Mouse (Mus musculus): ENCODE results near the gene Fbxl16.

Gene Fbxl16

GRCm38 (mm10) chr17:25828712-25829557, 20.1 kb downstream of the Fbxl16 start, which contains the start of gene Jmjd8:
TSS of gene Jmjd8 (plus strand) at chr17:25828867.
- peak; percentile 61 to 78 for DNase-seq (ENCODE audit: low spot score in 2 of 2)

DNA sequence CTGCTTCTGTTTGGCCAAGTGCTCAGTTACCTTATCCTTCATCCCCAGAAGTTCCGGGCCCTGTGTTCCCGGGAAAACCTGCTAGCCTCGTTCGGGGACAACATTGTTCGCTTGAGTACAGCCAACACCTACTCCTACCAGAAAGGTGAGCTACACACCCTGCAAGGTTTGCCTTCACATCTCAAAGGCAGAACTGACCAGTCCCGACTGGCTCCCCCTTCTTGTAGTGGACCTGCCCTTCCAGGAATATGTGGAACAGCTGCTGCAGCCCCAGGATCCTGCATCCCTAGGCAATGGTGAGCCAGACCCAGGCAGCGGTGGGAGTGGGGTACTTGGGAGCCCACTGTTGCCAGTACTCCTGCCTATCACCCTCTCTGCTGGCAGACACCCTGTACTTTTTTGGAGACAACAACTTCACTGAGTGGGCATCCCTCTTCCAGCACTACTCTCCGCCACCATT, 20.7 kb downstream of the Fbxl16 start:
- no peak for DNase-seq (ENCODE audit: low spot score in 2 of 2)

- no peak for DNase-seq (ENCODE audit: low spot score in 2 of 2)
These were observed 21.4 kb downstream of the Fbxl16 start for GRCm38 (mm10) chr17:25830200-25830753.

GRCm38 (mm10) chr17:25830806-25831431, 22.0 kb downstream of the Fbxl16 start:
- no peak for DNase-seq (ENCODE audit: low spot score in 2 of 2)

- peak in 1 of 2 experiments; percentile 56 for DNase-seq (ENCODE audit: low spot score in 2 of 2)
These were observed 22.8 kb downstream of the Fbxl16 start for GRCm38 (mm10) chr17:25831451-25832281.

GRCm38 (mm10) chr17:25832436-25833290, 23.8 kb downstream of the Fbxl16 start:
- peak; percentile 99 to 100 for DNase-seq (ENCODE audit: low spot score in 2 of 2)

- peak in 1 of 2 experiments; percentile 76 for DNase-seq (ENCODE audit: low spot score in 2 of 2)
These were observed 24.4 kb downstream of the Fbxl16 start, which contains the start of gene Stub1 for GRCm38 (mm10) chr17:25833291-25833663. TSS of gene Stub1 (minus strand) at chr17:25833404.

GRCm38 (mm10) chr17:25833961-25834594, 25.2 kb downstream of the Fbxl16 start:
- DNase-seq (ENCODE audit: low spot score in 2 of 2): no peak

DNA sequence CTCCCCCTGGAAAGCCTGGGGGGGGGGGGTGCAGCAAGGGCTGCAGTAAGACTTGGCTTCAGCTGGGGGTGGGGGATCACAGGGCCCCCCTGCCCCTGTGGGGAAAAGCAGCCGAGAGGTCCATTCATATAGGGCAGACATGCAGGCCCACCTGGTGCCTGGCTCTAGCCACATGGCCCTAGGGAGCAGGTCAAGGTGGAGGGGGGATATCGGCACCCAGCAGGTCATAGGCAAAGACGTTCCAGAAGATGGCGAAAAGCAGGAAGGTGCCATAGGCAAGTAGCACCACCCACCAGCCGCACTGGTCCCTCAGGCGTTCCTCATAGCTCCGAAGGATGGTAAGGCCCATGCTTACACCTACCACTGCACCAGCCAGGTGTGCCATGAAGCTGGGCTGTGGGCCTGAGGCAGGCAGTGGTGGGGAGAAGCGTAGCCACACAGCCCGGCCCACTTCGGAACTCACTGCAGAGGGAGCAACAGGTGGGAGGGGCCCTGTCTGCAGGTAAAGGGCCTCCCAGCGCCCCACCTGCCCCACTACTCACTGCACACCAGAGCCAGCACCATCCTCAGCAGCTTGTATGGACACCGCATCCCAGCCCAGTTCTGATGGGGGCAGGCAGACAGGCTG, 25.8 kb downstream of the Fbxl16 start:
- DNase-seq (ENCODE audit: low spot score in 2 of 2): no peak

GRCm38 (mm10) chr17:25835301-25835700, 26.4 kb downstream of the Fbxl16 start:
- no peak for DNase-seq (ENCODE audit: low spot score in 2 of 2)

- DNase-seq (ENCODE audit: low spot score in 2 of 2): no peak
These were observed 26.9 kb downstream of the Fbxl16 start for GRCm38 (mm10) chr17:25835816-25836215.

DNA sequence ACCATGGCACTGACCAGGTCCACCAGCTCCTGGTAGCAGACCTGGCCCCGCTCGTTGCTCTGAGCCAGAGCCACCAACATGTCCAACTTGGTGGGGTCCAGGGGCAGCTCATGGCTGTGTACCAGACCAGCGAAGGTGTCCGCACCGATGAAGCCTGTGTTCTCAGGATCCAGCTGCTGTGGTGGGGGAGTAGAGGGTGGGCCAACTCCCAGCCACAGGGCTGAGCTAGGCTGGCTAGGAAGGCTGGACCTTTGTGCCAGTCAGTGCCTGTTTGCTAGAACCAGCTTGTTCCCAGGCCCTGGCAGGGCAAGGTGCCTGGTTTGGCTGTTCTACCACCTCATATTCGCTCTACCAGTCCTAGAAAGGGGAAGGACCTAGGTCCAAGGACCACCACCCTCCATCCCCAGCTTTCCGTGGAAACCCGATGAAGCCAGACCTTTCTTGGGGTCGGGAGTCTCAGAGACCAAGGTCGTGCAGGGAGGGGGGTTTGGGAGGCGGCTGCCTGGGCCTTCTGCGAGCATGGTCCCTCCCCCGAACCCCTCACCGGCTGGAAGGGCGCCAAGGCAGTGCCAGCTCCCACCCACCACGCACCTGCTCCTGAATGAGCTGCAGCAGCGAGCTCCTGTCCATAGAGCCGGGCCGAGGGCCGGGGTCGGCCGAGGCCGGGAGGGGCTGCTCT, 27.7 kb downstream of the Fbxl16 start:
- DNase-seq (ENCODE audit: low spot score in 2 of 2): no peak

- DNase-seq (ENCODE audit: low spot score in 2 of 2): peak in 1 of 2 experiments; percentile 62
These were observed 28.2 kb downstream of the Fbxl16 start, which contains the start of gene Rhbdl1 for GRCm38 (mm10) chr17:25837076-25837410. TSS of gene Rhbdl1 (minus strand) at chr17:25837295.

- no peak for DNase-seq (ENCODE audit: low spot score in 2 of 2)
These were observed 28.6 kb downstream of the Fbxl16 start for GRCm38 (mm10) chr17:25837533-25837932.

- no peak for DNase-seq (ENCODE audit: low spot score in 2 of 2)
These were observed 30.0 kb downstream of the Fbxl16 start for GRCm38 (mm10) chr17:25838904-25839303.

DNA sequence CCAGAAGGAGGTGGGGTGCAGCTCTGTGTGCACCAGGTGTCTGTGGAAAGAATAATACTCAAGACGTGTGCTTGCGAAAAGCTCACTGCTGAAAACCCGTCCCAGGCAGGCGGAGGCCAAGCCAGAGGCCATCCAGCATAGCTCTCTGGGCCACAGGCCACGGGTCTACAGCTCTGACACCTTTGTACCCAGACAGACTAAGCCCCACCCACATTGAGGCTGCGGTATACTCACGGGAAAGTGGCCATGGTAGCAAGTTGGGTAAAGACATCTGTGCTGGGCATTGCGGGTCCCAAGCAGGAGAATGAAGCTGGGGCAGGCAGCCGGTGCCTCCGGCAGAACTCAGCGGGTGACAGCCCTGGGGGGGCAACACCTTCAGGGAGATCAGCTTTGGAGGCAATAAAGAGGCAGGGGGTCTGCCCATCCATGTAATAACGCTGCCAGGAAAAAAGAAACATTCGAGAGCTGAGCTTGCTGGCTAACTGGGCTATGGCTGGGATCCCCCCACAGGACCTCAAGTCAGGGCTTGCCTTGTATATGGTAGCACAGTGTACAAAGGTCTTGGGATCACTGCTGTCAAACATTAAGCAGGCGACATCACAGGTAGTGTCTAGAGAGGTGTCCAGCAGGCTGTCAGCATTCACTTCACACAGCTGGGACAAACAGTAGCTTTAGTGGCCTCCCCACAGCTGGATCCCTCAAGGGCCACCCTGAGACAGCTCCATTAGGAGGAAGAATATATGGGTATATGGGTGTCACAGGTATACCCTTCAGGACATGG, 30.8 kb downstream of the Fbxl16 start:
- DNase-seq (ENCODE audit: low spot score in 2 of 2): no peak

- no peak for DNase-seq (ENCODE audit: low spot score in 2 of 2)
These were observed 31.6 kb downstream of the Fbxl16 start for GRCm38 (mm10) chr17:25840519-25840918.

- no peak for DNase-seq (ENCODE audit: low spot score in 2 of 2)
These were observed 32.4 kb downstream of the Fbxl16 start, which contains the start of gene Gm20683 for GRCm38 (mm10) chr17:25841117-25841880. TSS of gene Gm20683 (minus strand) at chr17:25841763.
